Mouse (Mus musculus) brain, embryonic 18.5 days (tissue): ENCODE data around the gene Rpusd3.

Experiments used
- DNase-seq: peaks from one replicate; pipeline ENCODE4 v3.0.0-alpha.2; 2012; ENCODE audit warnings: low read depth, low spot score

The Rpusd3 gene

GRCm38 (mm10) chr6:113386025-113386424 lies 33.1 kb downstream of the Rpusd3 start:
- DNase-seq, result no peak

GRCm38 (mm10) chr6:113385160-113385714 lies 33.9 kb downstream of the Rpusd3 start:
- no peak for DNase-seq

- no peak for DNase-seq
Observed at GRCm38 (mm10) chr6:113384351-113384927, 34.7 kb downstream of the Rpusd3 start.

- DNase-seq, result no peak
Observed at GRCm38 (mm10) chr6:113380480-113380879, 38.7 kb downstream of the Rpusd3 start.

GRCm38 (mm10) chr6:113379246-113379645 lies 39.9 kb downstream of the Rpusd3 start:
- no peak for DNase-seq

GRCm38 (mm10) chr6:113377496-113378385 lies 41.4 kb downstream of the Rpusd3 start, which contains the start of the genes Tada3 and Arpc4:
Gene Tada3, minus strand, starts transcription at chr6:113377883.
Gene Arpc4, plus strand, starts transcription at chr6:113378115.
- DNase-seq, result peak; percentile 87

GRCm38 (mm10) chr6:113377172-113377495 lies 42.0 kb downstream of the Rpusd3 start:
- DNase-seq, result no peak

GRCm38 (mm10) chr6:113373491-113373890 lies 45.6 kb downstream of the Rpusd3 start:
- no peak for DNase-seq

GRCm38 (mm10) chr6:113370194-113370929 lies 48.8 kb downstream of the Rpusd3 start:
- no peak for DNase-seq

- no peak for DNase-seq
Observed at GRCm38 (mm10) chr6:113368577-113368976, 50.6 kb downstream of the Rpusd3 start.

GRCm38 (mm10) chr6:113368124-113368523 lies 51.0 kb downstream of the Rpusd3 start:
- no peak for DNase-seq

- no peak for DNase-seq
Observed at GRCm38 (mm10) chr6:113367574-113367973, 51.6 kb downstream of the Rpusd3 start.

GRCm38 (mm10) chr6:113366639-113367038 lies 52.5 kb downstream of the Rpusd3 start:
- no peak for DNase-seq
